11 mouse cellular contexts compared by ENCODE assay signal in the genomic region with DNA sequence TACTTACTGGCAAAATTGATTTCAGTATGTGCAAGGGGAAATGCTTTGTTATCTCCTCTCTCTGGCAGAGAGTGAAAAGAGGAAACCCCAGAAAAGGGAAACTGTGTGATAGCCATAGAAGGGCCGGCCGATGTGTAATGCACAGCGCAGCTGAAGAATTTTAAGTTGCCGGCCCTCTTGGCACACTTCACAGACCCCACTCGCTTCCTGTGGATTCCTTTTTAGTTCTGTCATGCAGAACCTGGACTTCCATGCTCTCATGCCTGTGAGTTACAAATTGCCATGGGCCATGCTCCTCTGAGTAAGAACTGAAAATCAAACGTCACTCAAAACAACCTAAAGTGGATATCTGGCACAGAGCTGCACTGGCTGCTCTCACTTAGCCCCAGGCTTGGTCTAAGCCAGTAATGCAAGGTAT. TPM values are rescaled to one million over a fixed set of nuclear protein-coding genes. Genes with fewer than 3 reads are reported as not detected.
DNase-seq lines count a peak whose midpoint lies in the region; ATAC-seq and TF ChIP-seq lines count a peak whose summit lies in the region.
"Had no signal": no experiment of that assay in that cellular context is flagged by ENCODE, and none has a peak within 500 bp of the region (broad histone marks: within the 10 kb centered on the region; RNA-seq: fewer than 3 reads in every experiment).

No protein-coding gene starts in this region.

- no peaks in the 10 kb centered on the region for H3K36me3 ChIP-seq in hindbrain, postnatal 0 days (ENCODE audit: insufficient read depth, low read length)
- H3K36me3 ChIP-seq in hindbrain, embryonic 14.5 days (replicated peaks; ENCODE audit: control insufficient read depth, insufficient read depth), result no peaks in the 10 kb centered on the region
- no peaks in the 10 kb centered on the region for H3K36me3 ChIP-seq in embryonic facial prominence, embryonic 14.5 days (ENCODE audit: control insufficient read depth, insufficient read depth, low read length)

- no peak overlapping the region for H3K4me2 ChIP-seq in hindbrain, postnatal 0 days (ENCODE audit: low read depth, low read length)
- no peak overlapping the region for H3K4me2 ChIP-seq in hindbrain, embryonic 14.5 days (replicated peaks)
- peak overlapping the region; percentile 8; the same call in 1 of the 2 replicates for H3K4me2 ChIP-seq in embryonic facial prominence, embryonic 14.5 days (ENCODE audit: low read depth, low read length)
- H3K4me2 ChIP-seq: midbrain, embryonic 11.5 days had no signal

- H3K4me1 ChIP-seq in hindbrain, postnatal 0 days (ENCODE audit: insufficient read depth, low read length), result no peaks in the 10 kb centered on the region
- no peaks in the 10 kb centered on the region for H3K4me1 ChIP-seq in hindbrain, embryonic 14.5 days (replicated peaks; ENCODE audit: control insufficient read depth, insufficient read depth, low read length)
- H3K4me1 ChIP-seq in embryonic facial prominence, embryonic 14.5 days (ENCODE audit: control insufficient read depth, insufficient read depth, low read length), result peaks cover 6% of the 10 kb centered on the region; the same call in 1 of the 2 replicates

- H3K27me3 ChIP-seq in hindbrain, postnatal 0 days (ENCODE audit: insufficient read depth, low read length), result no peaks in the 10 kb centered on the region
- no peaks in the 10 kb centered on the region for H3K27me3 ChIP-seq in hindbrain, embryonic 14.5 days (ENCODE audit: control insufficient read depth, insufficient read depth, low read length)
- H3K27me3 ChIP-seq in embryonic facial prominence, embryonic 14.5 days (replicated peaks; ENCODE audit: control insufficient read depth, insufficient read depth, low read length), result no peaks in the 10 kb centered on the region

- H3K4me3 ChIP-seq in hindbrain, postnatal 0 days (ENCODE audit: low read length), result no peak overlapping the region
- H3K4me3 ChIP-seq in hindbrain, embryonic 14.5 days (replicated peaks; ENCODE audit: low read length), result no peak overlapping the region
- no peak overlapping the region for H3K4me3 ChIP-seq in embryonic facial prominence, embryonic 14.5 days (ENCODE audit: low read depth, low read length)

- no peak for TF ChIP-seq CTCF in hindbrain, postnatal 0 days (IDR thresholded peaks at IDR 0.05; ENCODE audit: low read depth)

- H3K27ac ChIP-seq in hindbrain, postnatal 0 days, result no peak overlapping the region
- no peak overlapping the region for H3K27ac ChIP-seq in hindbrain, embryonic 14.5 days
- H3K27ac ChIP-seq in embryonic facial prominence, embryonic 14.5 days (replicated peaks; ENCODE audit: low read depth, low read length), result no peak overlapping the region

- no peaks in the 10 kb centered on the region for H3K9me3 ChIP-seq in hindbrain, postnatal 0 days (ENCODE audit: low read length)
- H3K9me3 ChIP-seq in hindbrain, embryonic 14.5 days (ENCODE audit: control insufficient read depth, low read length), result no peaks in the 10 kb centered on the region
- no peaks in the 10 kb centered on the region for H3K9me3 ChIP-seq in embryonic facial prominence, embryonic 14.5 days (ENCODE audit: control insufficient read depth, low read length)

- no peak for ATAC-seq in hindbrain, postnatal 0 days
- no peak for ATAC-seq in hindbrain, embryonic 14.5 days (ENCODE audit: low FRiP score)
- peak; percentile 58; the same call in 1 of the 2 replicates for ATAC-seq in embryonic facial prominence, embryonic 14.5 days (ENCODE audit: low read depth)

- peak; percentile 15 for DNase-seq in hindbrain, postnatal 0 days (ENCODE audit: low spot score)
- DNase-seq in hindbrain, embryonic 14.5 days (ENCODE audit: low spot score), result no peak
- DNase-seq in embryonic facial prominence, embryonic 14.5 days (ENCODE audit: low spot score), result peak; percentile 71
- peak; percentile 4 for DNase-seq in kidney, adult 18-20 months
- DNase-seq in lung, postnatal 14 days, result peak; percentile 7
- no peak for DNase-seq in layer of hippocampus, adult 11-12 months (ENCODE audit: low spot score)
- no peak for DNase-seq in T-cell, adult 2 months (ENCODE audit: low spot score)
- DNase-seq in thymus, postnatal 25 days, result no peak
- DNase-seq: cerebellum, postnatal 14 days; gastrocnemius, postnatal 25 days had no signal

- WGBS in hindbrain, postnatal 0 days, result 38% methylated on average over 6 of the region's 6 CpGs
- WGBS in hindbrain, embryonic 14.5 days, result 76% methylated on average over 6 of the region's 6 CpGs
- WGBS in embryonic facial prominence, embryonic 14.5 days, result 48% methylated on average over 6 of the region's 6 CpGs

- H3K9ac ChIP-seq in hindbrain, postnatal 0 days (replicated peaks; ENCODE audit: low read length), result no peak overlapping the region
- no peak overlapping the region for H3K9ac ChIP-seq in hindbrain, embryonic 14.5 days
- H3K9ac ChIP-seq in embryonic facial prominence, embryonic 14.5 days (ENCODE audit: low read depth, low read length), result no peak overlapping the region

RNA-seq across cellular contexts. Expression of a gene that starts 47.7 kb away (rescaled TPM):
- 3.5 and 7.1 TPM in 2 replicates for total RNA-seq in hindbrain, postnatal 0 days (2014; rRNA removed)
- 8.7 and 9.5 TPM in 2 replicates for polyA plus RNA-seq in hindbrain, postnatal 0 days (2015; fragmentation: Nextera tagmentation; extraction: Ambion mirVana)
- 14.3 and 18.7 TPM in 2 replicates for polyA plus RNA-seq in hindbrain, embryonic 14.5 days (2014; fragmentation: Nextera tagmentation; extraction: Ambion mirVana)
- 43.9 and 48.0 TPM in 2 replicates for polyA plus RNA-seq in embryonic facial prominence, embryonic 14.5 days (2014; fragmentation: Nextera tagmentation; extraction: Ambion mirVana)

Comparison
In these comparisons a context has a peak if more than half of its experiments do, and no peak if none do; other contexts are left out.
1. DNase-seq: peak in hindbrain, postnatal 0 days (single experiment), embryonic facial prominence, embryonic 14.5 days (single experiment), kidney, adult 18-20 months (single experiment) and lung, postnatal 14 days (single experiment); none in hindbrain, embryonic 14.5 days (single experiment), layer of hippocampus, adult 11-12 months (single experiment), T-cell, adult 2 months (single experiment) and thymus, postnatal 25 days (single experiment).